Mouse (Mus musculus): Measurements from ENCODE around the gene Cnnm2.
"Not testable (repeated sequence)": the region's sequence is repeated elsewhere in the genome, so short reads cannot be mapped to it uniquely, and the experiment has no call there.

Cnnm2 gene

GRCm38 (mm10) chr19:46760375-46761160 lies 828 bp upstream of the Cnnm2 start:
- DNase-seq (ENCODE audit: low read depth) = peak; percentile 94

DNA sequence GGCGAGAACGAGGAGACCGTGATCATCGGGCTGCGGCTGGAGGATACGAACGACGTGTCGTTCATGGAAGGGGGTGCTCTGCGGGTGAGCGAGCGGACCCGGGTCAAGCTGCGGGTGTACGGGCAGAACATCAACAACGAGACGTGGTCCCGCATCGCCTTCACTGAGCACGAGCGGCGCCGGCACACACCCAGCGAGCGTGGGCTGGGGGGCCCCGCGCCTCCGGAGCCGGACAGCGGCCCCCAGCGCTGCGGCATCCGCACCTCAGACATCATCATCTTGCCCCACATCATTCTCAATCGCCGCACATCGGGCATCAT lies 535 bp downstream of the Cnnm2 start:
- no peak for DNase-seq (ENCODE audit: low read depth)

GRCm38 (mm10) chr19:46762291-46762991 lies 1.0 kb downstream of the Cnnm2 start:
- DNase-seq (ENCODE audit: low read depth) = peak; percentile 57

DNA sequence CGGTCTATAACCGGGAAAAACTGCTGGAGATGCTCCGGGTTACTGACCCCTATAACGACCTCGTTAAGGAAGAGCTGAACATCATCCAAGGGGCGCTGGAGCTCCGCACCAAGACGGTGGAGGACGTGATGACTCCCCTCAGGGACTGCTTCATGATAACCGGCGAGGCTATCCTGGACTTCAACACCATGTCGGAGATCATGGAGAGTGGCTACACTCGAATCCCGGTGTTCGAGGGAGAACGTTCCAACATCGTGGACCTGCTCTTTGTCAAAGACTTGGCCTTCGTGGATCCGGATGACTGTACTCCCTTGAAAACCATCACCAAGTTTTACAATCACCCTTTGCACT lies 1.6 kb downstream of the Cnnm2 start:
- no peak for DNase-seq (ENCODE audit: low read depth)

DNA sequence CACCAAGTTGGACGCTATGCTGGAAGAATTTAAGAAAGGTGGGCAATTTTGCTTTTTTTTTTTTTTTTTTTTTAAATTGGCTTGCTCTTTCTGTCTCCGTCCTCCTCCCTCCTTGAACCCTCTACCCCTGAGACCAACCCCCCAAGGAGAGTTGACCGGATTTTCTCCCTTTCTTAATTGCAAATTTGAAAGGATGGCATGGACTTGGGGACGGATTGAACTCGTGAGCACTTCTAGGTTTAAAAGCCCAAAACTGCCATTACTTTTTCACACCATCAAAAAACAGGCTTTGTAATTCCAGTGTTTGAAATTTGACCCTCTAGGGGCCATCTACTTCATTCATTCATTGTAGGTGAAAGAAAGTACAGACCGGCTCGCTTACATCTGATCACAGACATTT lies 2.0 kb downstream of the Cnnm2 start:
- no peak for DNase-seq (ENCODE audit: low read depth)

DNA sequence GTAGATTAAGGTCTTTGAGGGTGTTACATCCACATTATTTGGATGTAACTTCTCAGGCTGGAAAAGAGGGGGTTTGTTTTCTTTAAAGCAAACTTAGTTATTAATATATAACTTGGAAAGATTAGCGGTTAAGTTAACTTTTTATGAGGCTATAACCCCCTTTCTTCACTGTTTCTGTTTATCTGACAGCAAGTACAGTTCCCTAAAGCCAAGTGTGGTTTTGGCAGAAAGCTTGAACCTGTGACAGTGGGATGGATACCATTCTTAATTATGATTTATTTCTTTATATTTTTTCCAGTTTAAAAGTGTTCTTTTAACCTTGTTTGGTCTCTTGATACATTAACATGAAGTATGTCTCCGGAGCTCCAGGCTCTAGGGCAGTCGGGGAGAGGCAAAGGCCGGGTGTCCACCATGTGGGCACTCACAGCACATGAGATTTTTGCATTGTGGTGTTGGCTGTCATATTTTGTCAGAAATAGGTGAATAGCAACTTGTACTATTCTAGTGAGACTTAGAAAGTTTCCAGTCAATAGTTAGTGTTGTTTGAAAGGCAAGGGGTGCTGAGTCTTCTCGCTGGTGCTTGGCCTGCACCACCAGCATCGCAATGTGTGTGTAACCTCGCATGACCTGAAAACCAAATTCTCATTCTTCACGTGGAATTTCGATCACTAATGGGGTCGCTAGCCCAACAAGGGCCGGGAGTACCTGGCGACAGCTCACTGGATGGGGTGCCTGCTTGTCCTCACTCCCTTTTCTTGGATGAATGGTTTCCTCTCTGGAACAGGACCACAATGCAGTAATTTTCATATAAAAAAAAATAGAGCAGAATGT lies 2.8 kb downstream of the Cnnm2 start:
- no peak for DNase-seq (ENCODE audit: low read depth)

GRCm38 (mm10) chr19:46764763-46765117 lies 3.3 kb downstream of the Cnnm2 start:
- no peak for DNase-seq (ENCODE audit: low read depth)

GRCm38 (mm10) chr19:46766125-46766524 lies 4.7 kb downstream of the Cnnm2 start:
- DNase-seq (ENCODE audit: low read depth) = no peak

GRCm38 (mm10) chr19:46769759-46770158 lies 8.4 kb downstream of the Cnnm2 start:
- DNase-seq (ENCODE audit: low read depth) = no peak

DNA sequence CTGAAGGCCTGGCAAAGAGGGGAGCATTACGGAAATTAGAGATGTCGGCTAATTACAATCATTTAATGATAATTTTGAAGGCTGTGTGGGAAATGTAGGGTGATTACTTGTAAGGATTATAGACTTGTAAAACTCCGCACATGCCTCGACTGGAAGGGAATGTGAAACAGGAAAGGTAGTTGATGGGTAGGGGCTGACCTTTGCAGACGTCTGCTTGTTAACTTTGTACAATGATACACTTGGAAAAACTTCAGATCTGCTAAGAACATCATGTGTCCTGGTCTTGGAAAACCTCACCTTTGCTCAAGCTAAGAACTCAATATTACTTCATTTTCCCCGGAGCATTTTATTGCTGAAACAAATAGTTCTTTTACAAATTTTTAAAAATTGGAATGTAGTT lies 10.4 kb downstream of the Cnnm2 start:
- DNase-seq (ENCODE audit: low read depth) = no peak

DNA sequence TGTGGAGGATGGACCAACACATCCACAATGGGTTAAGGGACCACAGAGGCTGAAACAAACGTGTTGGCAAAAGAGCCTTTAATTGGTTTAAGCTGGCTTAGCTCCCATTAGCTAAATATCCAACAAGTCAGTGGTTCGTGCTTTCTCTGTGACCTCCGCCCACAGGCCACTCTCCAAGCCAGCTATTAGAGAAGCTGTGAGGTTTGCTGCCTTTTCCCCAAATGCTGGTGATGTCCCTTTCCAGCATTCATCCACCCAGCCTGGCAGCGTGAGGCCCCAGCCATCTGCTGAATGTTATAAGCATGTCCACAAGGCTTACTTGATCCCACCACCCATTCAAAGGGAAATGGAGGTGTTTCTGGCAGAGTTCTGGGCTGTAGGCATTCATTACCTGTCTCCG lies 15.0 kb downstream of the Cnnm2 start:
- DNase-seq (ENCODE audit: low read depth) = no peak

GRCm38 (mm10) chr19:46776850-46777249 lies 15.5 kb downstream of the Cnnm2 start:
- no peak for DNase-seq (ENCODE audit: low read depth)

GRCm38 (mm10) chr19:46777928-46778680 lies 16.7 kb downstream of the Cnnm2 start:
- DNase-seq (ENCODE audit: low read depth) = no peak

GRCm38 (mm10) chr19:46779130-46779529 lies 17.7 kb downstream of the Cnnm2 start:
- DNase-seq (ENCODE audit: low read depth) = not testable (repeated sequence)

DNA sequence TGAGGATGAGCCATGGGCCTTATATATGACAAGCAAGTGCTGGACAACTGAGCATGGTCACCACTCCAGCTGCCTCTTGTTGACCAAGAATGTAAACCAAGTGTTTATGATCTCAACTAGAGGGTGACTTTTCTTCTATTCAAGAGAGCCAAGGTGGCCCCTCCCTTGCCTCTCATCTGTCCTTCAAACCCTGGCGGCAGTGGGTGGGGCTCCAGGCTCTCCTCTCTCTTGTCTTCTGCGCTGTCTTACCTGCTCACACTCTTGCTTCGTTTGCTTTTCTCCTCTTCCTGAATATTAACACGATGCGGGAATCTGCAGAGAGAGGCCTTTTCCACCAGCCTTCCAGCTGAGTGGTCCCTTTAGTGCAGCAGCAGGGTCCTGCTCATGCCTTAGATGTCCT lies 22.6 kb downstream of the Cnnm2 start:
- no peak for DNase-seq (ENCODE audit: low read depth)

DNA sequence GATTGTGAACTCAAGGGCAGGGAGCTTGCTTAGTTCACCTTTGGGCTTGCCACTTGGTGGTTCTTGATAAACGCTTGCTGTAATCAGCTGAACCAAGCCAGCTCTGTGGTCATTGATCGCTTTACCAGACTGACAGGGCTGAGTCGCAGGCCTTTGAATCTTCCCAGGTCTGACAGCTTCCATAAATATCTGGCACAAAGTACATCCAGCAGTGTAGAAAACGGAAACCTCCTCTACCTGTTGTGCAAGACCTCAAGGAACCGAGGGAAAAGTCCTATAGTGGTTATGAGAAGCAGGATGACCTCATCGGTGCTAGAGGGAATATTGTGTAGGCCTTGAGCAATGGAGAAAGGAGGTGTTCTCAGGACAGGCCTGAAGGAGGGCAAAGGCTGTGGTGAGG lies 23.1 kb downstream of the Cnnm2 start:
- DNase-seq (ENCODE audit: low read depth) = no peak

DNA sequence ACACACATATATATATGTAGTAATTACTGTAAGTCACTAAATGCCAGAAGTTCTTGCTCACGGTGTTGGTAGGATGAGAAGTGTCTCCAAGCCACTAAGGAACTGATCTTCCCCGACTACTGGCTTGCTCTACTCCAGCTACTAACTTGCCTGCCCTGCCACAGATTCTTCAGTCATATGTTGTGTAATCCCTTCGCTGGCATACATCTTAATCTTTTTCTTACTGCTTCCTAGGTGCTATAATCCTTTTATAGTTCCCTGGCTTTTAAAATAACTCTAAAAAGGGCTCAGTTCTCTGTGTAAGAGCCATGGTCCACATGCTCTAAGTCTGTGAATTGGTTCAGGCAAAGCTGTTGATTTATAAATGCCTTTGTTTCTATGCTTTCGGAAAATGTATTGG lies 24.2 kb downstream of the Cnnm2 start:
- no peak for DNase-seq (ENCODE audit: low read depth)

DNA sequence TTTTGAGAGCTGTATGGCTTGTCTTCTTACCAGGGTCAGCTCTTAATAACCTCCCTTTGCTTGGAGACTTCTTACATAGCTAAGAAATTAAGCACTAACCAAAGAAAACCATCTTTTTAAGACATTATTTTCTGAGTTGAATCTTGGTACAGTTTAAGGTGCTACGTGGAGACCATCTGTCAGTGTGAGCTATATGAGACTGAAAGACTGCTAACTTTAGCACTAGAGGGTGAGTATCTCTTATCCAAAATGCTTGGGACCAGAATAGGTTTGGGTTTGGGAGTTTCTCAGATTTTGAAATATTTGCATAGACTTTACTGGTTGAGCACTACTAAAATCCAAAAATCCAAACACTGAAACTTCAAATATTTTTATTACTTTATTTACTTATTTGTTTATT lies 28.4 kb downstream of the Cnnm2 start:
- no peak for DNase-seq (ENCODE audit: low read depth)

DNA sequence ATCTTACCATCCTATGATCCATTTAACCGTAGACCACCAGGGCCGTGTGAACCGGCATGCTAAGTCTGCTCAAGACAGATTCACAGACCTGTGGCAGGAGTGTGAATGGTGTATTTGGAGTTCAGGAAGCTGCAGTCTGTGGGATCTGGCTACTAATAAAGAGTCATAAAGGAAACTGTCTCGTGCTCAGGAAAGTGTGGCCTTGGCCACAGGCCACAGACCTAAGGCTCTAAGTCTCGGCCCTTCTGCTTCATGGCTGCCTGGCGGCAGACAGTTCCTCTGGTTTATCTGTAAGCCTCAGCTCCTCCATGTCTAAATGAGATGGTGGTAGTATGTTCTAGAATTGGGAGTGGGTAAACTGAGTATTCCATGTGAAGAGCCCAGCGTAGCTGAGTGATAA lies 30.0 kb downstream of the Cnnm2 start:
- no peak for DNase-seq (ENCODE audit: low read depth)

DNA sequence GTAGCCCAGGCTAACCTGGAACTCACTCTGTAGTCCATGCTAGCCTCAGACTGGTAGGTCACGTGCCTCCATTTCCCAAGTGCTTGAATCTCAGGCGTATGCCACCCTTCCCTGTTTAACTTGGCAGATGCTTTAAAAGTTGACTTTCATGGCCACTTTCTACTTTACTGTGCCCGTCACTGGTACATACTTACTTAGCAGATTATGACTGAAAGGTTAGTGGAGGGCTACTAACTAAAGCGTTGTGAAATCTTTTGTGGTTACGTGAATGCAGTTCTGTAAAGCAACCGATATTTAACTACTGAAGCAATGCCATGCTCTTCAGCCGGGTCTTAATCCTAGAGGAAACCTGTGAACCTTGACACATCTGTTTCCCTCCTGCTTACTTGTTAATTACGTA lies 30.5 kb downstream of the Cnnm2 start:
- no peak for DNase-seq (ENCODE audit: low read depth)

- no peak for DNase-seq (ENCODE audit: low read depth)
These were observed 31.1 kb downstream of the Cnnm2 start for GRCm38 (mm10) chr19:46792480-46792879.

GRCm38 (mm10) chr19:46794181-46794580 lies 32.8 kb downstream of the Cnnm2 start:
- DNase-seq (ENCODE audit: low read depth) = no peak
